8 mouse cellular contexts compared by ENCODE assay signal in the genomic region with DNA sequence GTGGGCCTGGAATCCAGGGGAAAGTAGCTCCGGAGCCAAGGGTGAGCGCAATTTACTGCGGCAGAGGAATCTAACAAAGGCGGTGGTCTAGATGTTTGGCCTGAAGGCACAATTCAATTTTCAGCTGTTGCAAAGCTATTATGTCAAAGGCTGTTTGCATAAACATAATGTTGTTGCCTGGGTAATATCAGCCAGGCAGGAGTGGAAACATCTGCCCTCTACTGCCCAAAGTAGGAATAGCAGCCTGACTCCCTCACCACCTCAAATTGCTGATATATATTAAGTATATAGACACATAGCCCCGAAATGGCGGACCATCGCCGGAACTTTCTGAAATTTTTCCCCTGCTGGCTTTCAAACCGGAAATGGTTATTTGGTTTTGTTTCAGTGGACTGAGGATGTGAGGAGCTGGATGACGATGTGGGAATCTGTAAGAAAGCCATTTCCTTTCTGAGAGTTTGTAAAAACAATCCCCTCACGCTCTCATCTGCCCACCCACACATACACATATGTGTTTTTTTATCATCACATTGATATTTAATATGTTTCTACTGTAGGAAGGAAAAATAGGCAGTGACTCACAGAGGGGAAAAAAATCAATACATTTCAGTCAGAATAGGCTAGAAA.
DNase-seq lines count a peak whose midpoint lies in the region; ATAC-seq and TF ChIP-seq lines count a peak whose summit lies in the region.

No protein-coding gene starts in this region.

- H3K27ac ChIP-seq in forebrain, embryonic 16.5 days (ENCODE audit: low read length), result no peak overlapping the region
- H3K27ac ChIP-seq in lung, postnatal 0 days (ENCODE audit: low read length), result no peak overlapping the region

- H3K4me1 ChIP-seq in G1E (ENCODE audit: insufficient read depth, low read depth, low read length), result no peaks in the 10 kb centered on the region
- H3K4me1 ChIP-seq in forebrain, embryonic 16.5 days (replicated peaks; ENCODE audit: control insufficient read depth, insufficient read depth, low read length), result no peaks in the 10 kb centered on the region
- H3K4me1 ChIP-seq in lung, postnatal 0 days (ENCODE audit: insufficient read depth, low read depth, low read length), result no peaks in the 10 kb centered on the region

- DNase-seq in G1E (ENCODE audit: low spot score), result peak; percentile 8
- peak; percentile 19 for DNase-seq in heart, postnatal 25 days (ENCODE audit: low spot score)
- DNase-seq in layer of hippocampus, adult 8-10 months (ENCODE audit: low spot score in 2 of 2), result peak; percentile 32 to 79
- peak; percentile 88 for DNase-seq in lung, postnatal 0 days (ENCODE audit: low spot score)
- DNase-seq in retina, embryonic 14.5 days (ENCODE audit: low spot score), result peak; percentile 85
- DNase-seq in thymus, postnatal 4 days, result peak; percentile 66

- ATAC-seq in G1E (ENCODE audit: extremely low read depth, insufficient number of reproducible peaks, low FRiP score, poor library complexity, severe bottlenecking), result no peak
- 0 out of 2 replicates have a peak, but pooled peaks have one; percentile 31 for ATAC-seq in cerebellum, adult (ENCODE audit: insufficient number of reproducible peaks, low FRiP score, low TSS enrichment)
- peak; percentile 77 for ATAC-seq in forebrain, embryonic 16.5 days
- peak; percentile 83 for ATAC-seq in lung, postnatal 0 days

- TF ChIP-seq CTCF in G1E (IDR thresholded peaks at IDR 0.05; ENCODE audit: low read depth, low read length), result peak; percentile 81
- peak; percentile 82 for TF ChIP-seq CTCF in lung, postnatal 0 days (IDR thresholded peaks at IDR 0.05)

- intact Hi-C loops in heart, postnatal 25 days (cut with DNase I), result loop anchor here (2.0 kb wide), 1 partner anchor 1092 kb away; no protein-coding TSS in a partner anchor

- H3K9ac ChIP-seq in forebrain, embryonic 16.5 days (replicated peaks; ENCODE audit: low read depth, low read length), result no peak overlapping the region
- no peak overlapping the region for H3K9ac ChIP-seq in lung, postnatal 0 days (replicated peaks; ENCODE audit: low read depth)

- peak overlapping the region; percentile 36 for H3K4me2 ChIP-seq in forebrain, embryonic 16.5 days (ENCODE audit: low read length)
- peak overlapping the region; percentile 29 for H3K4me2 ChIP-seq in lung, postnatal 0 days (replicated peaks; ENCODE audit: low read depth, low read length)

- WGBS in forebrain, embryonic 16.5 days, result 49% methylated on average over 11 of the region's 11 CpGs
- WGBS in lung, postnatal 0 days, result 41% methylated on average over 11 of the region's 11 CpGs

- H3K27me3 ChIP-seq in G1E (ENCODE audit: insufficient read depth, low read length), result peaks cover 3% of the 10 kb centered on the region; the same call in 1 of the 2 replicates
- no peaks in the 10 kb centered on the region for H3K27me3 ChIP-seq in forebrain, embryonic 16.5 days (replicated peaks; ENCODE audit: control insufficient read depth, insufficient read depth, low read length)
- H3K27me3 ChIP-seq in lung, postnatal 0 days (replicated peaks; ENCODE audit: insufficient read depth, low read length), result no peaks in the 10 kb centered on the region

- H3K4me3 ChIP-seq in G1E (ENCODE audit: low read depth, low read length), result no peak overlapping the region
- no peak overlapping the region for H3K4me3 ChIP-seq in forebrain, embryonic 16.5 days (replicated peaks; ENCODE audit: low read length)
- no peak overlapping the region for H3K4me3 ChIP-seq in lung, postnatal 0 days (ENCODE audit: low read depth, low read length)

- no peaks in the 10 kb centered on the region for H3K9me3 ChIP-seq in G1E (replicated peaks)
- H3K9me3 ChIP-seq in forebrain, embryonic 16.5 days (ENCODE audit: control insufficient read depth, low read length), result no peaks in the 10 kb centered on the region
- H3K9me3 ChIP-seq in lung, postnatal 0 days (ENCODE audit: low read length), result no peaks in the 10 kb centered on the region

- H3K36me3 ChIP-seq in G1E (replicated peaks), result no peaks in the 10 kb centered on the region
- H3K36me3 ChIP-seq in forebrain, embryonic 16.5 days (ENCODE audit: control insufficient read depth, insufficient read depth), result no peaks in the 10 kb centered on the region
- no peaks in the 10 kb centered on the region for H3K36me3 ChIP-seq in lung, postnatal 0 days (ENCODE audit: insufficient read depth, low read length)

- TF ChIP-seq EP300 in lung, postnatal 0 days (IDR thresholded peaks at IDR 0.05), result peak; percentile 42

Comparison
In these comparisons a context has a peak if more than half of its experiments do, and no peak if none do; other contexts are left out.
1. DNase-seq: peak in every context shown above with its lines; median percentile 88 in lung, postnatal 0 days; 85 in retina, embryonic 14.5 days; 66 in thymus, postnatal 4 days; 56 in layer of hippocampus, adult 8-10 months; 19 in heart, postnatal 25 days; 8 in G1E.